Mouse (Mus musculus): ENCODE results near the gene Cp.
"Not testable (repeated sequence)": the region's sequence is repeated elsewhere in the genome, so short reads cannot be mapped to it uniquely, and the experiment has no call there.

GRCm38 (mm10) chr3:20041461-20041860 is 84.6 kb downstream of the Cp start:
- TF ChIP-seq CTCF (IDR thresholded peaks at IDR 0.05; ENCODE audit: low read depth, low read length); EP300 (IDR thresholded peaks at IDR 0.05; ENCODE audit: insufficient read depth, low read depth, low read length): not testable (repeated sequence)
